Mouse (Mus musculus) hindbrain, postnatal 0 days (tissue): Measurements from ENCODE around the gene Hira. TPM values are rescaled to one million over a fixed set of nuclear protein-coding genes. Genes with fewer than 3 reads are reported as not detected.
"Not testable (repeated sequence)": the region's sequence is repeated elsewhere in the genome, so short reads cannot be mapped to it uniquely, and the experiment has no call there.

Experiments
- ATAC-seq: fragments of 200-750 bp; cut with Nextera tagmentation; 2 replicates; pipeline ENCODE4 v1.8.0; 2017; ENCODE audit warnings: mild to moderate bottlenecking, moderate TSS enrichment, moderate library complexity
- DNase-seq: peaks from one replicate; pipeline ENCODE4 v3.0.0-alpha.2; 2015; ENCODE audit warnings: low spot score
- H3K27ac ChIP-seq: fragments of 300-500 bp; sonication (generic); 2 replicates; pipeline ENCODE4 v1.5.1; 2014; ENCODE audit warnings: mild to moderate bottlenecking
- H3K27me3 ChIP-seq: fragments of 300-500 bp; sonication (generic); 2 replicates; pipeline ENCODE4 v1.6.1; 2014; ENCODE audit warnings: low read length, mixed read lengths; ENCODE audit not compliant: insufficient read depth
- H3K36me3 ChIP-seq: fragments of 300-500 bp; sonication (generic); 2 replicates; pipeline ENCODE4 v1.6.1; 2014; ENCODE audit warnings: low read length, mixed read lengths; ENCODE audit not compliant: insufficient read depth
- H3K4me1 ChIP-seq: fragments of 300-500 bp; sonication (generic); 2 replicates; pipeline ENCODE4 v1.6.1; 2014; ENCODE audit warnings: antibody characterized with exemption, low read length, mixed read lengths; ENCODE audit not compliant: insufficient read depth
- H3K4me2 ChIP-seq: fragments of 300-500 bp; sonication (generic); 2 replicates; pipeline ENCODE4 v1.6.1; 2014; ENCODE audit warnings: low read depth, mild to moderate bottlenecking, low read length, moderate library complexity, mixed read lengths
- H3K4me3 ChIP-seq: fragments of 300-500 bp; sonication (generic); 2 replicates; pipeline ENCODE4 v1.5.1; 2014; ENCODE audit warnings: low read length
- H3K9ac ChIP-seq: fragments of 300-500 bp; sonication (generic); replicated peaks from 2 replicates; pipeline ENCODE4 v1.6.1; 2014; ENCODE audit warnings: mild to moderate bottlenecking, low read length, moderate library complexity, mixed read lengths
- H3K9me3 ChIP-seq: fragments of 300-500 bp; sonication (generic); 2 replicates; pipeline ENCODE4 v1.6.1; 2016; ENCODE audit warnings: low read length, mixed read lengths
- CTCF ChIP-seq: IDR thresholded peaks from 2 replicates; pipeline ENCODE4 v1.5.1; 2016; ENCODE audit warnings: antibody characterized with exemption, control low read depth, low read depth
- WGBS: fragments of 180-500 bp; shearing (Covaris S2); extraction: QIAGEN DNeasy Blood & Tissue Kit; methylation state at CpG from one replicate; pipeline ENCODE4 v1.1.7; 2014; 5-methylcytosine and 5-hydroxymethylcytosine counted together
- polyA plus RNA-seq: library from polyadenylated mRNA; unstranded; fragments of >200 nt; fragmentation: Nextera tagmentation; extraction: Ambion mirVana; gene quantifications from 2 replicates; pipeline ENCODE4 v1.2.1, GENCODE M21; 2015
- total RNA-seq: library from RNA; depleted of rRNA; stranded (reverse); fragments of >200 nt; gene quantifications from 2 replicates; pipeline ENCODE4 v1.2.3, GENCODE M21; 2014

Gene Hira
- total and polyA plus RNA-seq, 2 experiments from 2014 or later: 17.9 to 56.7 TPM

DNA sequence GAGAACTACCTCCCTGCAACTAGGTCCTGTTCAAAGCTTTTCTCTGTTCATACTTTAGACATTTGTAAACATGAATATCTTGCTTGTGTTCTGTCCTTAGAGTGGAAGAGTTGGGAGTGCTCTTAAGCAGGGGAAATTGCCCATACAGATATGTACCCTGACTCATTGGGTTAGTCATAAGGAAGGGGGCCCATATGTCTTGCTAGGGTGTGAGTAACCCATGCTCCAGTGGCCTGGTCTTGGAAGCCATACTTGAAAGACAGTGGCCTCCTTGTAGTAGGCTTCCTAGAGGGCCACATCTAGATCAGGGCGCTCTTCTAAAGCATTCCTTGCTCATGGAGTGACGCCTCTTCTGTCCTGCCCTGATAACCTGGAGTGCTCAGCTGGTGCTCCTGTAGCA is 73.5 kb downstream of the Hira start:
- H3K9me3 ChIP-seq: no peaks in the 10 kb centered on the region
- 92% methylated on average over 2 of the region's 2 CpGs for WGBS
- H3K36me3 ChIP-seq: peaks cover 89% of the 10 kb centered on the region
- DNase-seq: no peak
- H3K27me3 ChIP-seq: no peaks in the 10 kb centered on the region
- no peak overlapping the region for H3K4me2 ChIP-seq
- TF ChIP-seq CTCF: no peak
- no peak overlapping the region for H3K9ac ChIP-seq
- no peak overlapping the region for H3K4me3 ChIP-seq
- H3K27ac ChIP-seq: no peak overlapping the region
- no peak for ATAC-seq
- H3K4me1 ChIP-seq: no peaks in the 10 kb centered on the region

- no peaks in the 10 kb centered on the region for H3K27me3 ChIP-seq
- no peak for ATAC-seq
- H3K9me3 ChIP-seq: no peaks in the 10 kb centered on the region
- no peak for TF ChIP-seq CTCF
- no peak overlapping the region for H3K27ac ChIP-seq
- peaks cover 90% of the 10 kb centered on the region for H3K36me3 ChIP-seq
- H3K9ac ChIP-seq: no peak overlapping the region
- H3K4me3 ChIP-seq: no peak overlapping the region
- no peak for DNase-seq
- no peak overlapping the region for H3K4me2 ChIP-seq
- no peaks in the 10 kb centered on the region for H3K4me1 ChIP-seq
Observed at GRCm38 (mm10) chr16:18952813-18953212, 76.0 kb downstream of the Hira start.

DNA sequence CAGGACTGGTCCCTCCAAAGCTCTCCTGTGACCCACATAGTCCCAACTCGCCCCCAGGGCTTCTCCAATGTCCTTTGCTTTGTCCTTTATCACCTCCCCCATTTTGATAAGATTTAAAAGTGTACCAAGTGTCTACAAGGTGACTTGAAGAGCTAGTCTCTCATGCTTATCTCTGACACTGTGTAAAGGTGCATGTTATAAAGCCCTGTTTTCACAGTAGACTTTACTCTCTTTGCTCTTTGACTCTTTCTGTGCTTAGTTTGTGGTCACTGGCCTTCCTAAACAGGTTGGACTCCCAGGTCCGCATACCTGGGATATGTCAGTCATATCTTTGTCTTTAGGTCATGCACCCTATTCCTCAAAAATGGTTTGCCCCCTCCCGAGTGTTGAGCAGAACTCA is 78.2 kb downstream of the Hira start:
- TF ChIP-seq CTCF: no peak
- Histone ChIP-seq H3K4me2 (no peak overlapping the region), H3K9ac (no peak overlapping the region), H3K4me1 (no peaks in the 10 kb centered on the region), H3K36me3 (peaks cover 71% of the 10 kb centered on the region), H3K27me3 (no peaks in the 10 kb centered on the region), H3K27ac (no peak overlapping the region), H3K9me3 (0 out of 2 replicates have a peak, but pooled peaks cover 3% of the 10 kb centered on the region), H3K4me3 (no peak overlapping the region)
- 94% methylated on average over 3 of the region's 3 CpGs for WGBS
- DNase-seq (no peak), ATAC-seq (no peak)

DNA sequence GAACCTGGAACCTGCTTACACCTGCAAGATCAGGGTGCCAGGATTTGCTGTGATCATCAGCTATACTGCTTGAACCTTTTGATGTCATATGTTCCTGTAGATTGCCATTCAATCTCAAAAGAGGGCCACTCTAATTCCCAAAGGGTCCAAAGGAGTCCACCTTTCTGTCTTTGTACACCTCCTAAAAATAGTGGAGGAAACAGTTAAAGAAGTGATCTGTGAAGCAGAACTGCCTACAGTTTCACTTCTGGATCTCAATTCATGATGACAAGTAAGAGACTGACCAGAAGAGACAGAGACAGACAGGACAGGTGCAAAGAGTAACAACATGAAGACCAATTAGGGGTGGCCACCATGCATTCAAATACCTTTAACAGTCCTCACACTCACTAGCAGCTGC is 86.6 kb downstream of the Hira start:
- no peak for TF ChIP-seq CTCF

DNA sequence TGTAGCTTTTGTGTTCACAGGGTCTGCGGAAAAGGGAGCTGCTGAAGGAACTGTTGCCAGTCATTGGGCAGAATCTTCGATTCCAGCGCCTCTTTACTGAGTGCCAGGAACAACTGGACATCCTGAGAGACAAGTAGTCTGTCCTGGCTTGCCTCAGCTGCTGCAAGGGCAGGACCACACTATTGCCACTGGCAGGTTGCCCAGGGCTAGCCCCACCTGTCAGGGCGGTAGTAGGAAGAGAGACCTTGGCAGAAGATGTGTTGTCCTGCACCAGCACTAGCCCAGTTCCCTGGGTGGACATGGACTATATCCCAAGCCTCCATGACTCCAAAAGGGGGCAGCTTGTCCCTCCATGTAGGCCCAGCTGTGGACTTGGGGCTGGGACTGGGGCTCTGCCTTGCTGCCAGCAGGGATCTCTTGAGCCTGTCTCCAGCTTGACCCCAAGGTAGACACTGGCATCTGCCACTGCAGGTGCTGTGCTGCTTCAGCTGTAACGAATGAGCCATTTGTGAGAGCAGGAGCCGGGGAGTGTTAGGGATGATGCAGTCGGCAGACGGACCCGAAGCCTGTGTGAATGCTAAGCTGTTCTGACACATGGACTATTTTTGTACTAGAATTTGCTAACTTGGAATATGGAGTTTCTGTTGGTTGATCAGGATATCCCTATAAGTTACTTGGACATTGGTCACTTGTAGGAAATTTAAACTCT is 92.7 kb downstream of the Hira start:
- no peak for DNase-seq
- no peaks in the 10 kb centered on the region; the same call in 1 of the 2 replicates for H3K9me3 ChIP-seq
- no peak overlapping the region for H3K4me2 ChIP-seq
- no peak for TF ChIP-seq CTCF
- WGBS: 95% methylated on average over 9 of the region's 9 CpGs
- peaks cover 45% of the 10 kb centered on the region for H3K36me3 ChIP-seq
- no peak overlapping the region for H3K27ac ChIP-seq
- no peaks in the 10 kb centered on the region for H3K27me3 ChIP-seq
- no peaks in the 10 kb centered on the region for H3K4me1 ChIP-seq
- no peak overlapping the region for H3K9ac ChIP-seq
- ATAC-seq: no peak
- no peak overlapping the region for H3K4me3 ChIP-seq

More for the DNA sequence above, 86.6 kb downstream of the Hira start:
- Histone ChIP-seq H3K36me3 (peaks cover 59% of the 10 kb centered on the region), H3K4me2 (no peak overlapping the region), H3K27me3 (no peaks in the 10 kb centered on the region), H3K9ac (no peak overlapping the region), H3K4me1 (no peaks in the 10 kb centered on the region), H3K27ac (no peak overlapping the region), H3K9me3 (peaks cover 13% of the 10 kb centered on the region), H3K4me3 (no peak overlapping the region)
- ATAC-seq (no peak), DNase-seq (no peak)

DNA sequence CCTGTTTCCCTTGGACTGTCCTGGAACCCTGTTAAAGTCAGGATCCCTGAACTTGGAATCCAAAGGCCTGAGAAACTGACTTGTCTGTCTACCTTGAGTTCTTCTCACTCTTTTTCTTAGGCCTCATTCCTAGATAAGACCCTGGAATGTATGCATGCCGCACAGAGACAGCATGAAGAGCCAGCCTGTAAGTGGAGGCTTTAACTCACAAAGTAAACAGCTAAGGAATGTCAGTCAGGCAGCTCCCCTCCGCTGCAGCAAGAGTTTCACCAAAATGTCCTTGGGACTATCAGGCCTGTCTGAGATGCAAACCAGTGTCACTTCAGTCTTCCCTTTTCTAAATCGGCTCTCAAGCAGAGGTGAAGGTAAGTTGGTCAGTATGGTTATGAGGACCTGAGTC is 94.0 kb downstream of the Hira start:
- peaks cover 36% of the 10 kb centered on the region for H3K36me3 ChIP-seq
- DNase-seq (no peak), ATAC-seq (no peak)
- H3K9me3 ChIP-seq: no peaks in the 10 kb centered on the region
- no peaks in the 10 kb centered on the region for H3K4me1 ChIP-seq
- no peak overlapping the region for H3K4me2 ChIP-seq
- H3K9ac ChIP-seq: no peak overlapping the region
- H3K4me3 ChIP-seq: no peak overlapping the region
- no peak for TF ChIP-seq CTCF
- no peaks in the 10 kb centered on the region for H3K27me3 ChIP-seq
- WGBS: 93% methylated on average over 3 of the region's 3 CpGs
- no peak overlapping the region for H3K27ac ChIP-seq

GRCm38 (mm10) chr16:18975665-18976064 is 98.8 kb downstream of the Hira start:
- H3K9ac ChIP-seq, H3K4me1 ChIP-seq, DNase-seq, H3K4me2 ChIP-seq, H3K27me3 ChIP-seq, H3K4me3 ChIP-seq, H3K9me3 ChIP-seq, H3K27ac ChIP-seq, ATAC-seq: not testable (repeated sequence)
- WGBS: 84% methylated on average over 23 of the region's 23 CpGs
- H3K36me3 ChIP-seq: peaks cover 11% of the 10 kb centered on the region
